Mouse (Mus musculus): ENCODE data around the gene Atxn2. TPM values are rescaled to one million over a fixed set of nuclear protein-coding genes. Genes with fewer than 3 reads are reported as not detected.

Atxn2 gene
- polyA plus RNA-seq, 2 experiments, result 87.2 to 156 TPM

- H3K4me3 ChIP-seq (replicated peaks; ENCODE audit: low read length), result no peak overlapping the region
- no peak overlapping the region for H3K9ac ChIP-seq (ENCODE audit: low read depth, low read length, severe bottlenecking)
- H3K36me3 ChIP-seq (ENCODE audit: control insufficient read depth, insufficient read depth, low read length), result peaks cover 24% of the 10 kb centered on the region; the same call in 1 of the 2 replicates
- peaks cover 12% of the 10 kb centered on the region; the same call in 1 of the 2 replicates for H3K4me1 ChIP-seq (ENCODE audit: control insufficient read depth, insufficient read depth, low read length)
- ATAC-seq (ENCODE audit: low FRiP score, low read depth) (no peak), DNase-seq (ENCODE audit: low spot score) (no peak)
- peaks cover 4% of the 10 kb centered on the region; the same call in 1 of the 2 replicates for H3K27me3 ChIP-seq (ENCODE audit: control insufficient read depth, insufficient read depth, low read length)
- WGBS, result 91% methylated on average over 3 of the region's 3 CpGs
- no peak overlapping the region for H3K27ac ChIP-seq (replicated peaks; ENCODE audit: low read depth, low read length)
- no peaks in the 10 kb centered on the region for H3K9me3 ChIP-seq (ENCODE audit: control insufficient read depth, low read length)
- TF ChIP-seq POLR2A (IDR thresholded peaks at IDR 0.05; ENCODE audit: borderline replicate concordance, extremely low read depth, insufficient read depth, insufficient read length), result no peak
- no peak overlapping the region for H3K4me2 ChIP-seq (replicated peaks; ENCODE audit: low read depth, low read length, severe bottlenecking)
These were observed 114.5 kb downstream of the Atxn2 start for GRCm38 (mm10) chr5:121825606-121826005.

DNA sequence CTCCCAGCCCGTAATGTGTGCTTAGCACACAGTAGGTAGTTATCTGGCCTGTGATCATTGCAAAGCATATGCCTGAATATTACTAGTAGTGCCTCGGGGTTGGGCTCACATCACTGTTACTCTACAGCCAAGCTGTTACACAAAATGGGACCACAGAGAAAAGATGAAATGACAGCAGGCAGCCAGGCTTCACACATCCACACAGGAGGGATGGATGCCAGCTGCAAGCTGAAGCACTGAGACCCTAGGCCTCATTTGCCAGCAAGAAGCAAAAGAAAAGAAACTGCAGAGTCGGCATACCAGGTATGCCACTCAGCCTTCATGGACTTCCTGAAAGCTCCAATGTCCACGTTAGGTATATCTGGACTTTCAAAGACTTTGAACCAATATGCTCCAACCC lies 116.7 kb downstream of the Atxn2 start:
- no peak overlapping the region for H3K9ac ChIP-seq (ENCODE audit: low read depth, low read length, severe bottlenecking)
- WGBS, result 81% methylated on average over 4 of the region's 4 CpGs
- peaks cover 17% of the 10 kb centered on the region; the same call in 1 of the 2 replicates for H3K36me3 ChIP-seq (ENCODE audit: control insufficient read depth, insufficient read depth, low read length)
- ATAC-seq (ENCODE audit: low FRiP score, low read depth), result no peak
- peaks cover 12% of the 10 kb centered on the region; the same call in 1 of the 2 replicates for H3K4me1 ChIP-seq (ENCODE audit: control insufficient read depth, insufficient read depth, low read length)
- no peak overlapping the region for H3K4me3 ChIP-seq (replicated peaks; ENCODE audit: low read length)
- no peak for DNase-seq (ENCODE audit: low spot score)
- H3K4me2 ChIP-seq (replicated peaks; ENCODE audit: low read depth, low read length, severe bottlenecking), result no peak overlapping the region
- TF ChIP-seq POLR2A (IDR thresholded peaks at IDR 0.05; ENCODE audit: borderline replicate concordance, extremely low read depth, insufficient read depth, insufficient read length), result no peak
- peaks cover 4% of the 10 kb centered on the region; the same call in 1 of the 2 replicates for H3K27me3 ChIP-seq (ENCODE audit: control insufficient read depth, insufficient read depth, low read length)
- no peak overlapping the region for H3K27ac ChIP-seq (replicated peaks; ENCODE audit: low read depth, low read length)
- H3K9me3 ChIP-seq (ENCODE audit: control insufficient read depth, low read length), result no peaks in the 10 kb centered on the region

GRCm38 (mm10) chr5:121828491-121829432 lies 117.6 kb downstream of the Atxn2 start:
- Histone ChIP-seq H3K4me3 (replicated peaks; ENCODE audit: low read length) (peak overlapping the region; percentile 41), H3K27ac (replicated peaks; ENCODE audit: low read depth, low read length) (no peak overlapping the region), H3K36me3 (ENCODE audit: control insufficient read depth, insufficient read depth, low read length) (peaks cover 17% of the 10 kb centered on the region; the same call in 1 of the 2 replicates), H3K9me3 (ENCODE audit: control insufficient read depth, low read length) (no peaks in the 10 kb centered on the region), H3K27me3 (ENCODE audit: control insufficient read depth, insufficient read depth, low read length) (peaks cover 4% of the 10 kb centered on the region; the same call in 1 of the 2 replicates), H3K9ac (ENCODE audit: low read depth, low read length, severe bottlenecking) (peak overlapping the region; percentile 43), H3K4me2 (replicated peaks; ENCODE audit: low read depth, low read length, severe bottlenecking) (peak overlapping the region; percentile 89), H3K4me1 (ENCODE audit: control insufficient read depth, insufficient read depth, low read length) (peaks cover 16% of the 10 kb centered on the region)
- peak; percentile 42 for ATAC-seq (ENCODE audit: low FRiP score, low read depth)
- 8% methylated on average over 67 of the region's 82 CpGs for WGBS
- DNase-seq (ENCODE audit: low spot score), result no peak
- no peak for TF ChIP-seq POLR2A (IDR thresholded peaks at IDR 0.05; ENCODE audit: borderline replicate concordance, extremely low read depth, insufficient read depth, insufficient read length)

DNA sequence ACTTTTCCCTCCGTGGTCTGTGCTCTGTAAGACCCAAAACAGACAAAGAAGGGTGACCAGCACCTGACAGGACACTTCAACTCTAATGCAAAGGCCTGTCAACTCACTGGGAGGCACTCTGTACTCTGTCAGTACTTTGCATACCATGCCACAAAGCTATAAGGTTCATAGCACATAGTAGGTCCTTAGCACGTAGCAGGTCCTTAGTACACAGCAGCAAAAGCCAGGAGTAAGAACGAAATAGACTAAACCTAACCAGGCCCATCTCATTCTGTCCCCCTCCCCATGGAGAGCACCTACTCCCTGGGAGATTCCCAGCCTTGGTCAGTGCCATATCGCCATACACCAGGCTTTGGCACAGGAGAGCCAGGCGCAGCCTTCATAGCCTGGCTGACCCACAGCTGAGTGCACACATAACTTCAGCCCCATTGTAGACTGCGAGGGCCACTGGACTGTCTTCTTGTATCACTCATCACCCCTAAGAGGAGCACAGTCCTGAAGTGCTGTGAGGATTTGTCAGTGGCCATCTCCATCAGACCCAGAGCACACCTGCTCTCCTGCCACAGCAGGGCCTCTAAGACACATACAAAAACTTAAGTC lies 120.0 kb downstream of the Atxn2 start:
- WGBS, result 90% methylated on average over 6 of the region's 6 CpGs
- Histone ChIP-seq H3K4me1 (ENCODE audit: control insufficient read depth, insufficient read depth, low read length) (peaks cover 37% of the 10 kb centered on the region), H3K9me3 (ENCODE audit: control insufficient read depth, low read length) (no peaks in the 10 kb centered on the region), H3K27ac (replicated peaks; ENCODE audit: low read depth, low read length) (no peak overlapping the region), H3K27me3 (ENCODE audit: control insufficient read depth, insufficient read depth, low read length) (peaks cover 4% of the 10 kb centered on the region; the same call in 1 of the 2 replicates), H3K36me3 (ENCODE audit: control insufficient read depth, insufficient read depth, low read length) (peaks cover 10% of the 10 kb centered on the region; the same call in 1 of the 2 replicates), H3K9ac (ENCODE audit: low read depth, low read length, severe bottlenecking) (no peak overlapping the region), H3K4me3 (replicated peaks; ENCODE audit: low read length) (no peak overlapping the region), H3K4me2 (replicated peaks; ENCODE audit: low read depth, low read length, severe bottlenecking) (no peak overlapping the region)
- no peak for TF ChIP-seq POLR2A (IDR thresholded peaks at IDR 0.05; ENCODE audit: borderline replicate concordance, extremely low read depth, insufficient read depth, insufficient read length)
- DNase-seq (ENCODE audit: low spot score), result no peak
- no peak for ATAC-seq (ENCODE audit: low FRiP score, low read depth)

Measured in limb, embryonic 14.5 days (tissue).